Mouse (Mus musculus): ENCODE measurements around the gene Fkbp7. TPM values are rescaled to one million over a fixed set of nuclear protein-coding genes. Genes with fewer than 3 reads are reported as not detected.

Gene Fkbp7
- total and polyA plus RNA-seq, 3 experiments: 1.1 to 1.8 TPM; not detected in 1

DNA sequence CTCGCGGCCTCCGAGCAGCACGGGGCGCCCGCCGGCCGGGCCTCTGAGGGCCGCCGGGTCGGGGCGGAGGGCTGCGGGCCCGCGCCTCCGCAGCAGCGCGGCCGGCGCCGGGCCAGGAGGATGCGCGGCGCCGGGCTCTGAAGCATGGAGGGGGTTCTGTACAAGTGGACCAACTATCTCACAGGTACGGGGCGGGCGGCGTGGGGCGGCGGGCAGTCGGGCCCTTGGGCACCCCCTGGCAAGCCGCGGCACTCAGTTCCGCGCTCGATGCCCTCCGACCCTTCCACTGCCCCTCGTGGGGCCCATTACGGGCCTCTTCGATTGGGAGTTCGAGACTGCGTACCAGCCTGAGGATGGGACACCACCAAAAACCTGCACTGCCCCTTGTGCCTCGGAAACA, 2.5 kb upstream of the Fkbp7 start:
- Histone ChIP-seq H3K4me3 (ENCODE audit: control insufficient read depth in 1 of 2, insufficient read depth in 1 of 2, low read depth in 2 of 2, low read length in 2 of 2) (peak overlapping the region; percentile 83 to 91), H3K9me3 (replicated peaks; ENCODE audit: insufficient read depth, low read length) (no peaks in the 10 kb centered on the region), H3K9ac (ENCODE audit: control insufficient read depth, low read depth, low read length, poor library complexity, severe bottlenecking) (peak overlapping the region; percentile 79), H3K27me3 (ENCODE audit: control insufficient read depth in 1 of 2, insufficient read depth in 2 of 2, low read length in 2 of 2) (no peaks in the 10 kb centered on the region), H3K4me1 (ENCODE audit: control insufficient read depth in 1 of 2, insufficient read depth in 2 of 2, low read length in 2 of 2) (peaks cover 4 to 16% of the 10 kb centered on the region in 2 experiments; a peak in 3 of 4 replicates), H3K27ac (ENCODE audit: control insufficient read depth, low read depth, low read length) (no peak overlapping the region; the same call in 1 of the 2 replicates), H3K36me3 (ENCODE audit: control insufficient read depth in 1 of 2, insufficient read depth in 2 of 2, low read length in 2 of 2) (peaks cover 5 to 29% of the 10 kb centered on the region in 2 experiments; a peak in 3 of 4 replicates), H3K79me2 (ENCODE audit: control insufficient read depth, insufficient read depth, low read length, poor library complexity) (peaks cover 38% of the 10 kb centered on the region)
- DNase-seq (ENCODE audit: low read depth, low spot score): no peak
- no peak for TF ChIP-seq ELF1 (IDR thresholded peaks at IDR 0.05; ENCODE audit: low read depth, low read length)
- no peak for TF ChIP-seq CHD1 (IDR thresholded peaks at IDR 0.05; ENCODE audit: low read depth, low read length)
- TF ChIP-seq GABPA (IDR thresholded peaks at IDR 0.05; ENCODE audit: low read depth, low read length): no peak
- TF ChIP-seq ZMIZ1 (IDR thresholded peaks at IDR 0.05; ENCODE audit: low read depth, low read length): no peak
- no peak for TF ChIP-seq TBP (IDR thresholded peaks at IDR 0.05; ENCODE audit: low read depth, low read length)
- no peak for TF ChIP-seq MXI1 (IDR thresholded peaks at IDR 0.05; ENCODE audit: low read depth, low read length)
- no peak for TF ChIP-seq MAZ (IDR thresholded peaks at IDR 0.05; ENCODE audit: low read depth, low read length)
- TF ChIP-seq POLR2A (IDR thresholded peaks at IDR 0.05; ENCODE audit: control insufficient read depth in 1 of 2, insufficient read depth in 1 of 2, low read depth in 1 of 2, low read length in 2 of 2, poor library complexity in 1 of 2): no peak
- no peak for TF ChIP-seq USF2 (IDR thresholded peaks at IDR 0.05; ENCODE audit: borderline replicate concordance in 1 of 2, insufficient read depth in 1 of 2, low read depth in 1 of 2, low read length in 2 of 2)
- no peak for TF ChIP-seq UBTF (IDR thresholded peaks at IDR 0.05; ENCODE audit: borderline replicate concordance, insufficient read depth, low read depth, low read length)

GRCm38 (mm10) chr2:76674725-76675427, 2.0 kb upstream of the Fkbp7 start, which contains the start of gene Plekha3:
Plekha3 (plus strand) TSS chr2:76675281.
- peak; percentile 78 for DNase-seq (ENCODE audit: low read depth, low spot score)
- Histone ChIP-seq H3K4me3 (ENCODE audit: control insufficient read depth in 1 of 2, insufficient read depth in 1 of 2, low read depth in 2 of 2, low read length in 2 of 2) (peak within 1 kb of the TSS; percentile 83 to 94), H3K27ac (ENCODE audit: control insufficient read depth, low read depth, low read length) (peak within 1 kb of the TSS; percentile 50), H3K79me2 (ENCODE audit: control insufficient read depth, insufficient read depth, low read length, poor library complexity) (peaks cover 38% of the 10 kb centered on the region), H3K36me3 (ENCODE audit: control insufficient read depth in 1 of 2, insufficient read depth in 2 of 2, low read length in 2 of 2) (peaks cover under 1 to 29% of the 10 kb centered on the region in 2 experiments; a peak in 3 of 4 replicates), H3K27me3 (ENCODE audit: control insufficient read depth in 1 of 2, insufficient read depth in 2 of 2, low read length in 2 of 2) (no peaks in the 10 kb centered on the region), H3K9ac (ENCODE audit: control insufficient read depth, low read depth, low read length, poor library complexity, severe bottlenecking) (peak within 1 kb of the TSS; percentile 79), H3K4me1 (ENCODE audit: control insufficient read depth in 1 of 2, insufficient read depth in 2 of 2, low read length in 2 of 2) (peaks cover 4 to 16% of the 10 kb centered on the region in 2 experiments; a peak in 3 of 4 replicates), H3K9me3 (replicated peaks; ENCODE audit: insufficient read depth, low read length) (no peaks in the 10 kb centered on the region)
- no peak for TF ChIP-seq MYC (IDR thresholded peaks at IDR 0.05; ENCODE audit: low read depth, low read length)
- TF ChIP-seq NRF1 (IDR thresholded peaks at IDR 0.05; ENCODE audit: insufficient read depth, low read depth, low read length, poor library complexity, severe bottlenecking): peak; percentile 29; the same call in 1 of the 2 replicates
- TF ChIP-seq GATA1 (IDR thresholded peaks at IDR 0.05; ENCODE audit: low read depth, low read length): no peak
- TF ChIP-seq ZKSCAN1 (IDR thresholded peaks at IDR 0.05; ENCODE audit: low read depth, low read length): peak; percentile 13; the same call in 1 of the 2 replicates
- TF ChIP-seq MAX (IDR thresholded peaks at IDR 0.05; ENCODE audit: low read length): peak; percentile 60
- TF ChIP-seq USF2 (IDR thresholded peaks at IDR 0.05; ENCODE audit: borderline replicate concordance in 1 of 2, insufficient read depth in 1 of 2, low read depth in 1 of 2, low read length in 2 of 2): no peak
- no peak for TF ChIP-seq SMC3 (IDR thresholded peaks at IDR 0.05; ENCODE audit: low read depth, low read length)
- no peak for TF ChIP-seq E2F4 (IDR thresholded peaks at IDR 0.05; ENCODE audit: borderline replicate concordance, low read depth, low read length)
- TF ChIP-seq UBTF (IDR thresholded peaks at IDR 0.05; ENCODE audit: borderline replicate concordance, insufficient read depth, low read depth, low read length): 0 out of 2 replicates have a peak, but pooled peaks have one; percentile 58
- TF ChIP-seq TBP (IDR thresholded peaks at IDR 0.05; ENCODE audit: low read depth, low read length): no peak
- TF ChIP-seq MEF2A (IDR thresholded peaks at IDR 0.05; ENCODE audit: extremely low read depth, insufficient replicate concordance, low read depth, low read length, poor library complexity, severe bottlenecking): no peak
- no peak for TF ChIP-seq CTCF (IDR thresholded peaks at IDR 0.05 in 2 of 3, conservative IDR thresholded peaks at IDR 0.05 in 1 of 3; ENCODE audit: control insufficient read depth in 1 of 3, insufficient read depth in 1 of 3, low read depth in 2 of 3, low read length in 3 of 3, poor library complexity in 1 of 3, severe bottlenecking in 1 of 3)
- TF ChIP-seq GABPA (IDR thresholded peaks at IDR 0.05; ENCODE audit: low read depth, low read length): no peak
- TF ChIP-seq RAD21 (IDR thresholded peaks at IDR 0.05; ENCODE audit: low read depth, low read length): no peak
- no peak; the same call in 1 of the 2 replicates for TF ChIP-seq KAT2A (conservative IDR thresholded peaks at IDR 0.05; ENCODE audit: low read depth, low read length)
- no peak for TF ChIP-seq TAL1 (IDR thresholded peaks at IDR 0.05; ENCODE audit: low read length)
- TF ChIP-seq HCFC1 (IDR thresholded peaks at IDR 0.05; ENCODE audit: low read depth, low read length): peak; percentile 79
- TF ChIP-seq SIN3A (IDR thresholded peaks at IDR 0.05; ENCODE audit: low read length): peak; percentile 55
- peak; percentile 60; the same call in 1 of the 2 replicates for TF ChIP-seq POLR2AphosphoS2 (IDR thresholded peaks at IDR 0.05; ENCODE audit: low read length)
- TF ChIP-seq ZMIZ1 (IDR thresholded peaks at IDR 0.05; ENCODE audit: low read depth, low read length): no peak
- TF ChIP-seq MAZ (IDR thresholded peaks at IDR 0.05; ENCODE audit: low read depth, low read length): 0 out of 2 replicates have a peak, but pooled peaks have one; percentile 29
- TF ChIP-seq MXI1 (IDR thresholded peaks at IDR 0.05; ENCODE audit: low read depth, low read length): peak; percentile 83
- TF ChIP-seq CHD2 (IDR thresholded peaks at IDR 0.05; ENCODE audit: low read length): no peak
- TF ChIP-seq MAFK (IDR thresholded peaks at IDR 0.05; ENCODE audit: borderline replicate concordance, low read depth, low read length): no peak
- TF ChIP-seq ETS1 (IDR thresholded peaks at IDR 0.05; ENCODE audit: low read depth, low read length): no peak
